Mouse (Mus musculus): ENCODE measurements around the gene Fshb. TPM values are rescaled to one million over a fixed set of nuclear protein-coding genes. Genes with fewer than 3 reads are reported as not detected.

Gene Fshb
- total RNA-seq (2023): not detected

GRCm38 (mm10) chr2:107059556-107059955 is at the start of gene Fshb:
Fshb (minus strand) TSS chr2:107059656.

Other genes with a start within 250 kb of the Fshb start
- 17.5 TPM for gene Arl14ep, start 85.2 kb downstream of the Fshb start, total RNA-seq (2023)
- gene Kcna4, start 231.0 kb upstream of the Fshb start, total RNA-seq (2023): not detected